Mouse (Mus musculus): Measurements from ENCODE around the gene Zdhhc18. TPM values are rescaled to one million over a fixed set of nuclear protein-coding genes. Genes with fewer than 3 reads are reported as not detected.
A peak's percentile ranks its signal among the peaks of the same experiment; 100 is the strongest.

Gene Zdhhc18
- total and polyA plus RNA-seq, 2 experiments from 2014 or later: 1.7 to 11.4 TPM

- WGBS: 76% methylated on average over 2 of the region's 2 CpGs
- peaks cover 26% of the 10 kb centered on the region for H3K36me3 ChIP-seq (replicated peaks; ENCODE audit: control insufficient read depth, insufficient read depth, low read length)
- no peak for DNase-seq (ENCODE audit: low spot score)
- no peaks in the 10 kb centered on the region for H3K4me1 ChIP-seq (ENCODE audit: control insufficient read depth, insufficient read depth)
- H3K27me3 ChIP-seq (ENCODE audit: control insufficient read depth, insufficient read depth, low read length): no peaks in the 10 kb centered on the region
- H3K9me3 ChIP-seq (replicated peaks; ENCODE audit: control insufficient read depth, low read length): no peaks in the 10 kb centered on the region
- H3K9ac ChIP-seq (replicated peaks; ENCODE audit: low read depth, low read length): no peak overlapping the region
- no peak for ATAC-seq (ENCODE audit: insufficient read depth, low read depth)
- no peak overlapping the region for H3K27ac ChIP-seq (ENCODE audit: low read depth)
- TF ChIP-seq EP300 (IDR thresholded peaks at IDR 0.05; ENCODE audit: low read depth) (no peak), CTCF (IDR thresholded peaks at IDR 0.05; ENCODE audit: low read depth) (no peak)
- H3K4me3 ChIP-seq (ENCODE audit: low read depth, low read length): no peak overlapping the region
- no peak overlapping the region for H3K4me2 ChIP-seq (ENCODE audit: low read depth, low read length)
These were observed 21.4 kb downstream of the Zdhhc18 start for GRCm38 (mm10) chr4:133628517-133628916.

GRCm38 (mm10) chr4:133627039-133627438, 22.9 kb downstream of the Zdhhc18 start:
- DNase-seq (ENCODE audit: low spot score) (no peak), ATAC-seq (ENCODE audit: insufficient read depth, low read depth) (no peak)
- Histone ChIP-seq H3K4me3 (ENCODE audit: low read depth, low read length) (no peak overlapping the region), H3K27ac (ENCODE audit: low read depth) (0 out of 2 replicates have a peak overlapping the region, but pooled peaks have one; percentile 86), H3K4me1 (ENCODE audit: control insufficient read depth, insufficient read depth) (no peaks in the 10 kb centered on the region), H3K9me3 (replicated peaks; ENCODE audit: control insufficient read depth, low read length) (no peaks in the 10 kb centered on the region), H3K36me3 (replicated peaks; ENCODE audit: control insufficient read depth, insufficient read depth, low read length) (peaks cover 27% of the 10 kb centered on the region), H3K9ac (replicated peaks; ENCODE audit: low read depth, low read length) (no peak overlapping the region), H3K27me3 (ENCODE audit: control insufficient read depth, insufficient read depth, low read length) (no peaks in the 10 kb centered on the region), H3K4me2 (ENCODE audit: low read depth, low read length) (no peak overlapping the region)
- TF ChIP-seq CTCF (IDR thresholded peaks at IDR 0.05; ENCODE audit: low read depth) (no peak), EP300 (IDR thresholded peaks at IDR 0.05; ENCODE audit: low read depth) (no peak)
- WGBS: 93% methylated on average over 14 of the region's 14 CpGs

- TF ChIP-seq EP300 (IDR thresholded peaks at IDR 0.05; ENCODE audit: low read depth): no peak
- TF ChIP-seq CTCF (IDR thresholded peaks at IDR 0.05; ENCODE audit: low read depth): no peak
- Histone ChIP-seq H3K4me2 (ENCODE audit: low read depth, low read length) (no peak overlapping the region), H3K4me1 (ENCODE audit: control insufficient read depth, insufficient read depth) (no peaks in the 10 kb centered on the region), H3K9me3 (replicated peaks; ENCODE audit: control insufficient read depth, low read length) (no peaks in the 10 kb centered on the region), H3K4me3 (ENCODE audit: low read depth, low read length) (no peak overlapping the region), H3K27me3 (ENCODE audit: control insufficient read depth, insufficient read depth, low read length) (no peaks in the 10 kb centered on the region), H3K9ac (replicated peaks; ENCODE audit: low read depth, low read length) (no peak overlapping the region), H3K27ac (ENCODE audit: low read depth) (peak overlapping the region; percentile 86), H3K36me3 (replicated peaks; ENCODE audit: control insufficient read depth, insufficient read depth, low read length) (peaks cover 27% of the 10 kb centered on the region)
- 88% methylated on average over 9 of the region's 9 CpGs for WGBS
- no peak for DNase-seq (ENCODE audit: low spot score)
- ATAC-seq (ENCODE audit: insufficient read depth, low read depth): no peak
These were observed 23.3 kb downstream of the Zdhhc18 start for GRCm38 (mm10) chr4:133626621-133627020.

- Histone ChIP-seq H3K9me3 (replicated peaks; ENCODE audit: control insufficient read depth, low read length) (no peaks in the 10 kb centered on the region), H3K9ac (replicated peaks; ENCODE audit: low read depth, low read length) (no peak overlapping the region), H3K27ac (ENCODE audit: low read depth) (peak overlapping the region; percentile 86), H3K4me3 (ENCODE audit: low read depth, low read length) (no peak overlapping the region), H3K36me3 (replicated peaks; ENCODE audit: control insufficient read depth, insufficient read depth, low read length) (peaks cover 27% of the 10 kb centered on the region), H3K4me1 (ENCODE audit: control insufficient read depth, insufficient read depth) (no peaks in the 10 kb centered on the region), H3K27me3 (ENCODE audit: control insufficient read depth, insufficient read depth, low read length) (no peaks in the 10 kb centered on the region), H3K4me2 (ENCODE audit: low read depth, low read length) (0 out of 2 replicates have a peak overlapping the region, but pooled peaks have one; percentile 6)
- no peak for ATAC-seq (ENCODE audit: insufficient read depth, low read depth)
- WGBS: 55% methylated on average over 5 of the region's 5 CpGs
- DNase-seq (ENCODE audit: low spot score): no peak
- no peak for TF ChIP-seq EP300 (IDR thresholded peaks at IDR 0.05; ENCODE audit: low read depth)
- no peak for TF ChIP-seq CTCF (IDR thresholded peaks at IDR 0.05; ENCODE audit: low read depth)
These were observed 23.7 kb downstream of the Zdhhc18 start for GRCm38 (mm10) chr4:133626221-133626620.

GRCm38 (mm10) chr4:133625621-133626071, 24.3 kb downstream of the Zdhhc18 start:
- H3K4me1 ChIP-seq (ENCODE audit: control insufficient read depth, insufficient read depth): no peaks in the 10 kb centered on the region
- DNase-seq (ENCODE audit: low spot score) (no peak), ATAC-seq (ENCODE audit: insufficient read depth, low read depth) (peak; percentile 71)
- peak overlapping the region; percentile 86 for H3K27ac ChIP-seq (ENCODE audit: low read depth)
- H3K4me3 ChIP-seq (ENCODE audit: low read depth, low read length): no peak overlapping the region
- H3K36me3 ChIP-seq (replicated peaks; ENCODE audit: control insufficient read depth, insufficient read depth, low read length): peaks cover 27% of the 10 kb centered on the region
- no peaks in the 10 kb centered on the region for H3K27me3 ChIP-seq (ENCODE audit: control insufficient read depth, insufficient read depth, low read length)
- no peak for TF ChIP-seq EP300 (IDR thresholded peaks at IDR 0.05; ENCODE audit: low read depth)
- no peak for TF ChIP-seq CTCF (IDR thresholded peaks at IDR 0.05; ENCODE audit: low read depth)
- 42% methylated on average over 11 of the region's 11 CpGs for WGBS
- H3K9ac ChIP-seq (replicated peaks; ENCODE audit: low read depth, low read length): no peak overlapping the region
- H3K4me2 ChIP-seq (ENCODE audit: low read depth, low read length): peak overlapping the region; percentile 6; the same call in 1 of the 2 replicates
- H3K9me3 ChIP-seq (replicated peaks; ENCODE audit: control insufficient read depth, low read length): no peaks in the 10 kb centered on the region

- Histone ChIP-seq H3K27me3 (ENCODE audit: control insufficient read depth, insufficient read depth, low read length) (no peaks in the 10 kb centered on the region), H3K27ac (ENCODE audit: low read depth) (peak overlapping the region; percentile 86; the same call in 1 of the 2 replicates), H3K36me3 (replicated peaks; ENCODE audit: control insufficient read depth, insufficient read depth, low read length) (peaks cover 27% of the 10 kb centered on the region), H3K4me3 (ENCODE audit: low read depth, low read length) (no peak overlapping the region), H3K9me3 (replicated peaks; ENCODE audit: control insufficient read depth, low read length) (no peaks in the 10 kb centered on the region), H3K4me2 (ENCODE audit: low read depth, low read length) (no peak overlapping the region), H3K9ac (replicated peaks; ENCODE audit: low read depth, low read length) (no peak overlapping the region), H3K4me1 (ENCODE audit: control insufficient read depth, insufficient read depth) (peaks cover 5% of the 10 kb centered on the region; the same call in 1 of the 2 replicates)
- no peak for TF ChIP-seq CTCF (IDR thresholded peaks at IDR 0.05; ENCODE audit: low read depth)
- TF ChIP-seq EP300 (IDR thresholded peaks at IDR 0.05; ENCODE audit: low read depth): no peak
- ATAC-seq (ENCODE audit: insufficient read depth, low read depth) (no peak), DNase-seq (ENCODE audit: low spot score) (no peak)
- WGBS: 79% methylated on average over 7 of the region's 7 CpGs
These were observed 25.1 kb downstream of the Zdhhc18 start for GRCm38 (mm10) chr4:133624830-133625229.
